Mouse (Mus musculus): ENCODE measurements around the gene Rpl36a.
A peak's percentile ranks its signal among the peaks of the same experiment; 100 is the strongest.

Rpl36a gene

GRCm38 (mm10) chrX:134585103-134586002 lies at the start of gene Rpl36a:
Gene Rpl36a, plus strand, starts transcription at chrX:134585654.
- peak; percentile 95 for DNase-seq (ENCODE audit: low read depth)

DNA sequence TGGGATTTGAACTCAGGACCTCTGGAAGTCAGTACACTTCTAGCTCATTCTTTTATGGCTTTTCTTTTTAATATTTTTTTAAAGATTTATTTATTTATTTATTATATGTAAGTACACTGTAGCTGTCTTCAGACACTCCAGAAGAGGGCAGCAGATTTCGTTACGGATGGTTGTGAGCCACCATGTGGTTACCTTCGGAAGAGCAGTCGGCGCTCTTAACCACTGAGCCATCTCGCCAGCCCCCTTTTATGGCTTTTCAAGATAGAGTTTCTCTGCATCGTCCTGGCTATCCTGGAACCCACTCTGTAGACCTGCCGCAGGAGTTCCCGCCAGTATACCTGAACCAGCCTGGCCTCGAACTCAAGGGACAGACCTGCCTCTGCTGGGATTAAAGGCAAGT lies 45.7 kb upstream of the Rpl36a start:
- DNase-seq (ENCODE audit: low read depth): peak; percentile 67

DNA sequence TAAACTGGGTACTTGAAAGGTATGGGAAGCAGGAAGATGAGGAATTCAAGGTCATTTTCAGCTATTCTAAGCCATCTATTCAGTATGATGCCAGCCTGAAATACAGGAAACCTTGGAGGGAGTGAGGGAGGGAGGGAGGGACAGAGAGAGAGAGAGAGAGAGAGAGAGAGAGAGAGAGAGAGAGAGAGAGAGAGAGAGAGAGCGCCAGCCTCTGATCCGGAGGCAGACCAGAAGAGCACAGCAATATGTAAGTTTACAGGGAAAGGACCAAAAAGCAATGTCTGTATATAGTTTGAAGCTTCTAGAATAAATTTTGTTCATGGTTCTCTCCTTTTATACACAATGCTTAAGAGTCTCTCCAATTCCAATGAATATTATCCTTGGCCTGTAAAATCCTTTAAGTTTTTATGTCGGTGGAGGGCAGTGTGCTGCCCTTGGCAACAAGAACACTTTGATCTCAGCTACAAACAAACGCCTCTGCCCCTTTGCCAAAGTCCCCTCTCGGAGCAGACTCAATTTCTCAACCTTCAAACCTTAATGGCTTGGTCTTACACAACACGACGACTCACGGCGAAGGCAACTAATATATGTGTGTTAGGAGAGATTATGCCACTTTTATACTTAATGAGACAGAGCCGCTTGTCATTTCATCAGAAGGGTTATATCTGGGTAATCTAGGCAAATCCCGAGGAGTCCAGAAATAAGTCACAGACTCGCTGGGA lies 44.9 kb upstream of the Rpl36a start:
- peak; percentile 57 for DNase-seq (ENCODE audit: low read depth)

DNA sequence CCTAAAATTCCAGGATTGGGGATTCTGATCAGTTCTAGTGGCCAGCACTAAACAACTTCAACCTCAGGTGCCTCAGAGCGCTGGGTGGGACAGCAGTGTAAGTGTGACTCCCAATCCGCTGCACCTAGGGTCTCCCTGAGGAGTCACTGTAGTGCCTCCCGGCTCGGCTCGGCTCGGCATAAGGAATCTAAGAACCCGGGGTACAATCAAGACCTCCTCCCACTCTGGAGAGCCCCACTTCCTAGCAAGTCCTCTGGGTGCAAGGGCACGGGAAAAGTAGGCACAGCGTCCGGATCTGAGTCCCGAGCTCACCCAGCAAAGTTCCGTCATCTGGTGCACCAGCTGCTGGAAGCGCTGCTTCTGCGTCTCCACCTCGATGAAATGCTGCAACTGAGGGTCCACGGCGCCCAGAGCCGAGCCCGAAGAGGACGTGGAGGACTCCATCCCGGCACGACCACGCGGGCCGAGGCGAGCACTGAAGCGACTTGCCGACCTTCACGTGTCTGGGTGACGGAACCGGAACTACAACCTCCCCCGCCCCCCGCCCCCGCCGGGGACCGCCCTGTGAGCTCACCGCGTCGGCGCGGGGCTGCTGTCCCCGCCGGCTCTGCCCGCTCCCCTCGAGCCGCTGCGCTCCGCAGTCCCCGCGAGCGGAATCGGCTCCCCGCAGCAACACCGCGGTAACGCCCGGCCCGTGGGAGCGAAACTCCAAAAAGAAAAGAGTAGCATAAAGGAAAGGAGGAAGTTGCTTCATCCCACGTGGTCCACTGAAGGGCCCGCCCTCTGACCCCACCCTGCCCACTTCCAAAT lies 44.1 kb upstream of the Rpl36a start, which contains the start of gene Timm8a1:
Gene Timm8a1 (minus strand): TSS at position 721 of the 810 bp plus-strand sequence.
- DNase-seq (ENCODE audit: low read depth): peak; percentile 78

DNA sequence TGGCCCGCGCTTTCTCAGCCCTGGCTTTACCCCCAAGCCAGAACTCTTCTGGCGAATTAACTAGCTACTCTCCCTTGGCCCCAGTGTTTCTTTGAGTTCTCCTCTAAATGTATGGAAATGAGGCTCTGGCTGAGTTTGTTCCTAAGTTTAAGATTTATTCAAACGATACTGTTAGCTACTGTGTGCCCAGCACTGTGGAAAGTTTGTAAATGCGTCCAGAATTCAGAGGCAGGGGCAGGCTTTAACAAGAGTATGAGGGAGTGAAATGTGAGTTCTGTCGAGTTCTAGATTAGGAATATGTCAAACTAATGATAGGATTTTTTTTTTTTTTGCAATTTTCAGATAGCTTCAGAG lies 43.5 kb upstream of the Rpl36a start:
- DNase-seq (ENCODE audit: low read depth): no peak

DNA sequence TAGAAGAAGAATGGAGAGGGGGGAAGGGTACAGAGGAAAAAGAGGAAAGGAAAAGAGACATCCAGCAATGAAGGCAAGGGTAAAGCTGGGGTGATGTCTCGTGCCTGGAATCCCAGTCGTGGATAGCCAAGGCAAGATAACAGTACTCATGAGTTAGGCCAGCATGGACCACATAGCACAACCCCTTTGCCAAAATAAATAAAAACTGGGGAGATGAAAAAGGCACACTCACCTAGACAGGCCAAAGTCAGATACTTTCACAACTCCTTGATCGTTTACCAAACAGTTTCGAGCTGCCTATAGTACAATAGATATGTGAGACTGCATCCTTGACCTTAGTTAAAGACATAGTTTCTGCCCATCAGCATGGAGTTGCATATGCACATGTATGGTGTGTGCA lies 38.1 kb upstream of the Rpl36a start:
- no peak for DNase-seq (ENCODE audit: low read depth)

GRCm38 (mm10) chrX:134550903-134551302 lies 34.6 kb upstream of the Rpl36a start:
- DNase-seq (ENCODE audit: low read depth): peak; percentile 67

- no peak for DNase-seq (ENCODE audit: low read depth)
These were observed 32.1 kb upstream of the Rpl36a start for GRCm38 (mm10) chrX:134553326-134553725.

DNA sequence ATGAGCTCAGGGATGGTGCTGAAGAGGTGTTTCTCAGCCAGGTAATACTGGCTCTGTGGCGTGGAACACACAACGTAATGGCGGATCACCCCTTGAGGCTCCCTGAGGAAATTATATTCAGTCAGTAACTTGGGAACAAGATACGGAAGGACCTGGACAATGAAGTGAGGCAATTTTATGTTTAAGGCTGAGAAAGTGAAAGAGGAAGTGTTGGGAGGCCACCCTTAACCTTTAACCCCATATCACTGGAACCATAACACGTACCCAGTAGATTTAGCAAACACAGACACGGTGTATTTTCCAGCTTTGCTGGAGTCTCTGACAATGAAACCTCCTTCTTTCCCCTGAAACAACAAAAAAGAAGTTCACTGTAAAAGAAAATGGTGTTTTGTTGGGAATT lies 31.0 kb upstream of the Rpl36a start:
- no peak for DNase-seq (ENCODE audit: low read depth)

GRCm38 (mm10) chrX:134564326-134564725 lies 21.1 kb upstream of the Rpl36a start:
- peak; percentile 82 for DNase-seq (ENCODE audit: low read depth)

GRCm38 (mm10) chrX:134566536-134567222 lies 18.8 kb upstream of the Rpl36a start:
- no peak for DNase-seq (ENCODE audit: low read depth)

- no peak for DNase-seq (ENCODE audit: low read depth)
These were observed 7.6 kb upstream of the Rpl36a start for GRCm38 (mm10) chrX:134577896-134578295.

GRCm38 (mm10) chrX:134580528-134581305 lies 4.7 kb upstream of the Rpl36a start:
- DNase-seq (ENCODE audit: low read depth): peak; percentile 63

- peak; percentile 44 for DNase-seq (ENCODE audit: low read depth)
These were observed 3.2 kb upstream of the Rpl36a start for GRCm38 (mm10) chrX:134582270-134582669.

GRCm38 (mm10) chrX:134582888-134583669 lies 2.4 kb upstream of the Rpl36a start, which contains the start of gene Btk:
Gene Btk, minus strand, starts transcription at chrX:134583570.
- peak; percentile 77 for DNase-seq (ENCODE audit: low read depth)

DNA sequence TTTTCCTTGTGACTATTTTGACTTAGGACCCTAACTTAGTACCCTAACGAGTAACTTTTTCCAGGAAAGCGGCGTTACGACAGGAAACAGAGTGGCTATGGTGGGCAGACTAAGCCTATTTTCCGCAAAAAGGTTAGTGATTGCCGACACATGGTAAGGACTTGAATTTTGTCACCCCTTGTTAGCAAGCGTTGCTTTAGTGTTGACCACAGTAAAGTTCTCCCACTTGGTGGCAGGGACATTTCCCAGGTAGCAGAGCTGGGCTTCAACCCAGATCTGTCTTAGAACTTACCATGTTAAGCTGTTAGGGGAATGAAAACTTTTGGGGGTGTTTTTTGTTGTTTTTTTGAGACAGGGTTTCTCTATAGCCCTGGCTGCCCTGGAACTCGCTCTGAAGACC lies 993 bp downstream of the Rpl36a start:
- DNase-seq (ENCODE audit: low read depth): no peak

DNA sequence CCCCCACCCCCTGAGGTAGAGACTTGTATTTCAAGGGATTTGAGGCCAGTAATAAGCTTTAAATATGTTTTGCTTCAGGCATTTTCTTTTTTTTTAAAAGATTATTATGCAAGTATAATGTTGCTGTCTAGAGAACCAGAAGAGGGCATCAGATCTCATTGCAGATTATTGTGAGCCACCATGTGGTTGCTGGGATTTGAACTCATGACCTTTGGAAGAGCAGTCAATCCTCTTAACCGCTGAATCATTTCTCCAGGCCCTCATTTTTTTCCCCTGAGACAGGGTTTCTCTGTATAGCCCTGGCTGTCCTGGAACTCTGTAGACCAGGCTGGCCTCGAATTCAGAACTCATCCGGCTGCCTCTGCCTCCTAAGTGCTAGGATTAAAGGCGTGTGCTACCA lies 2.8 kb downstream of the Rpl36a start:
- no peak for DNase-seq (ENCODE audit: low read depth)

DNA sequence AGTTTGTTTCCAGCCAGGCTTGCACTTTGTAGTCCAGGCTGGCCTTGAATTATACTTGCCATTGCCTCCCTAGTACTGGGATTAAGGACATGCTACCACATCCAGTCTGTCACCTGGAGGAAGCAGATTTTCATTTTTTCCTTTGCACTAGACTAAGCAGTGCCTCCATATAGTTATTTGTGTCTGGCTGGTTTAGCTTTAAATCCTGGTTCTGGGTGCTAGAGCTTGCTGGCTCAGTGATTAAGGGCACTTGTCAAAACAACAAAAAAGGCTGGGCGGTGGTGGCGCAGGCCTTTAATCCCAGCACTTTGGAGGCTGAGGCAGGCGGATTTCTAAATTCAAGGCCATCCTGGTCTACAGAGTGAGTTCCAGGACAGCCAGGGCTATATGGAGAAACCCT lies 3.5 kb downstream of the Rpl36a start:
- no peak for DNase-seq (ENCODE audit: low read depth)

- peak; percentile 52 for DNase-seq (ENCODE audit: low read depth)
These were observed 4.4 kb downstream of the Rpl36a start for GRCm38 (mm10) chrX:134589836-134590235.

Data from 416B (cell line).